Mouse (Mus musculus) T-helper 1 cell (primary cell): ENCODE measurements around the gene Ggn.

Experiments
- in situ Hi-C: fragments of 300-600 bp; cut with MboI, MseI; formaldehyde crosslinking; loops from one replicate; pipeline ENCODE4 v1.15.1; 2025; ENCODE audit warnings: high pct_unique_total_duplicates

Gene Ggn

DNA sequence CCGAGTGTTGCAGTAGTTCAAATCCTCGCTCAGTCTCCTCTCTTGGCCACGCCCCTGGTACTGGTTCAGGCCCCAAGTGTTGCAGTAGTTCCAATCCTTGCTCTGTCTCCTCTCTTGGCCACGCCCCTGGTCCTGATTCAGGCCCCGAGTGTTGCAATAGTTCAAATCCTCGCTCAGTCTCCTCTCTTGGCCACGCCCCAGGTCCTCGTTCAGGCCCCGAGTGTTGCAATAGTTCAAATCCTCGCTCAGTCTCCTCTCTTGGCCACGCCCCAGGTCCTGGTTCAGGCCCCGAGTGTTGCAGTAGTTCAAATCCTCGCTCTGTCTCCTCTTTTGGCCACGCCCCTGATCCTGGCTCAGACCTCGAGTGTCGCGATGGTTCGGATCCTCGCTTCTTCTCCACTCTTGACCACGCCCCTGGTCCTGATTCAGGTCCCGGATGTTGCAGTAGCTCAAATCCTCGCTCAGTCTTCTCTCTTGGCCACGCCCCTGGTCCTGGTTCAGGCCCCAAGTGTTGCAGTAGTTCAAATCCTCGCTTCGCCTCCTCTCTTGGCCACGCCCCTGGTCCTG is 42.3 kb downstream of the Ggn start:
- in situ Hi-C loops: loop anchor here (5.0 kb wide), 1 partner anchor 35 kb away; no protein-coding TSS in a partner anchor

DNA sequence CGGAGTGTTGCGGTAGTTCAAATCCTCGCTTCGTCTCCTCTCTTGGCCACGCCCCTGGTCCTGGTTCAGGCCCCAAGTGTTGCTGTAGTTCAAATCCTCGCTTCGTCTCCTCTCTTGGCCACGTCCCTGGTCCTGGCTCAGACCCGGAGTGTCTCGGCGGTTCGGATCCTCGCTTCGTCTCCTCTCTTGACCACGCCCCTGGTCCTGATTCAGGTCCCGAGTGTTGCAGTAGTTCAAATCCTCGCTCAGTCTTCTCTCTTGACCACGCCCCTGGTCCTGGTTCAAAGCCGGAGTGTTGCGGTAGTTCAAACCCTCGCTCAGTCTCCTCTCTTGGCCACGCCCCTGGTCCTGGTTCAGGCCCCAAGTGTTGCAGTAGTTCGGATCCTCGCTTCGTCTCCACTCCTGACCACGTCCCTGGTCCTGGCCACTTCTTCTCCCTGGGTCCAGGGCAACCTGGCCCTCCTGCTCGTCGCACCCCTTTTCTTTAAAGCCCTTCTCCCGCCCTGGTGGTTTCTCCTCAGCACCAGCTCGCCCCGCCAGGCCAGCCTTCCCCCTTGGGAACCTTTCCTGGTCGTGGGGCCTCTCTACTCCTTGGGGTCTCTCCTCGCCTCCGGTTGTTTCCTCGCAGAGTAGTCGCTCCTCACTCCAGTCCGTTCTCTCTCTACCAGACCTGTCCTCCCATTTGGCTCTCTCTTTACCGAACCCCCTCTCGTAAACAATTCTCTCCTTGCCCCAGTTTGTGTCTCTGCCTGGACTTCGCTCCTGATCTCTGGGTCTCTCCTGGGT is 43.0 kb downstream of the Ggn start:
- in situ Hi-C loops: loop anchor here (5.0 kb wide), 1 partner anchor 36 kb away; no protein-coding TSS in a partner anchor

DNA sequence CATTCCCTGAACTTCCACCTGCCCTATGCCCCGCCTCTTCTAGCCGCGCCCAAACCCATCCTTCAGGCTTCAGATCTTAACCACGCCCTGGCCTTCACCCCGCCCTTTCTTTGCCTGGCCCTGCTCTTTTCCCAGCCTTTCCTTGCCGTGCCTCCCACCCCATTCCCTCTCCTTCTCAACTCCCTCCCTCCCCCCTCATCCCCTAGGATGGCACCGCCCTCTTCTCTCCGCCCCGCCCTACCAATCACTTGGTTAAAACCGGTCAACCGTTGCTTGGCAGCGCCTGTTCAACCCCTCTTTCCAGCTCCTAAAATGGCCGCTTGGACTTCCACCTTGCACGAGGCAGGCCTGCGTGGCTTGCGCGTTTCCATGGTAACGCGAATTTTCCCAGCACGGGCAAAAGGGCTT is 43.7 kb downstream of the Ggn start, which contains the start of gene Catsperg1:
Gene Catsperg1, minus strand, starts transcription at position 361 of the 408 bp plus-strand sequence.
- in situ Hi-C loops: loop anchor here (5.0 kb wide), 1 partner anchor 36 kb away; no protein-coding TSS in a partner anchor

DNA sequence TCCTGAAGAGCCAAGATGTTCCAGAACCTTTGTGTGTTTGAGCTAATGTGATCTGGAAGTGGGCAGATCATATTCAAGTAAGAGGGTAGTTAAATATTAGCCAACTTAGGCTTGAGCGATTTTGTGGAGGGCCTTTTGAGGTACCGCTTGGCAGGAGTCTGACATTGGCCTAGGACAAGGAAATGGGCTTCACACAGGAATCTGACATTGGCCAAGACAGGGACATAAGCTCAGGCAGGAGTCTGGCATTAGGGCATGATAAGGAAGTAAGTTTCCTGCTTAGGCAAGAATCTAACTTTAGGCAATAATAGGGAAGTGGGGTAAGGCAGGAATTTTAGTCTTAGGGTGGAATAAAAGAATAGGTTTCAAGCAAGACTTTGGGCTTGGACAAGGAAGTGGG is 44.2 kb downstream of the Ggn start:
- in situ Hi-C loops: loop anchor here (5.0 kb wide), 1 partner anchor 37 kb away; no protein-coding TSS in a partner anchor

DNA sequence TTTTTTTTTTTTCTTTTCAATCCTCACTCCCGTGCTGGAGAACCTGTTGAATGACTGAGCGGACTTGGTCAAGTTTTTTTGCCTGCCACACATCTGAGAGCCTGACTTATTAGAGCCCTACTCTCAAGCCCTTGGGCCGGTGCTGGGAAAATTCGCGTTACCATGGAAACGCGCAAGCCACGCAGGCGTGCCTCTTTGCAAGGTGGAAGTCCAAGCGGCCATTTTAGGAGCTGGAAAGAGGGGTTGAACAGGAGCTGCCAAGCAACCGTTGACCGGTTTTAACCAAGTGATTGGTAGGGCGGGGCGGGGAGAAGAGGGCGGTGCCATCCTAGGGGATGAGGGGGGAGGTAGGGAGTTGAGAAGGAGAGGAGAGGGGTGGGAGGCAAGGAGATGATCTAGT is 44.8 kb downstream of the Ggn start:
- in situ Hi-C loops: loop anchor here (5.0 kb wide), 1 partner anchor 38 kb away; no protein-coding TSS in a partner anchor
